Mouse (Mus musculus) neural tube, embryonic 14.5 days (tissue): ENCODE data around the gene Slc18a2. TPM values are rescaled to one million over a fixed set of nuclear protein-coding genes. Genes with fewer than 3 reads are reported as not detected.

Source experiments
- ATAC-seq: fragments of 200-750 bp; cut with Nextera tagmentation; 2 replicates; pipeline ENCODE4 v1.8.0; 2017; ENCODE audit warnings: low read depth, mild to moderate bottlenecking, moderate TSS enrichment, moderate library complexity
- H3K27ac ChIP-seq: fragments of 300-500 bp; sonication (generic); 2 replicates; pipeline ENCODE4 v1.5.1; 2014; ENCODE audit warnings: low read depth, mild to moderate bottlenecking, control low read depth, low read length, moderate library complexity, mixed read lengths
- H3K27me3 ChIP-seq: fragments of 300-500 bp; sonication (generic); 2 replicates; pipeline ENCODE4 v1.6.1; 2014; ENCODE audit warnings: low read length; ENCODE audit not compliant: control insufficient read depth, insufficient read depth
- H3K36me3 ChIP-seq: fragments of 300-500 bp; sonication (generic); 2 replicates; pipeline ENCODE4 v1.6.1; 2014; ENCODE audit warnings: low read length, mixed read lengths; ENCODE audit not compliant: control insufficient read depth, insufficient read depth
- H3K4me1 ChIP-seq: fragments of 300-500 bp; sonication (generic); 2 replicates; pipeline ENCODE4 v1.6.1; 2014; ENCODE audit warnings: low read length; ENCODE audit not compliant: control insufficient read depth, insufficient read depth
- H3K4me2 ChIP-seq: fragments of 300-500 bp; sonication (generic); 2 replicates; pipeline ENCODE4 v1.6.1; 2014; ENCODE audit warnings: mild to moderate bottlenecking, low read depth, low read length, control low read depth
- H3K4me3 ChIP-seq: fragments of 300-500 bp; sonication (generic); 2 replicates; pipeline ENCODE4 v1.5.1; 2014; ENCODE audit warnings: low read depth, low read length, control low read depth, mixed read lengths
- H3K9ac ChIP-seq: fragments of 300-500 bp; sonication (generic); replicated peaks from 2 replicates; pipeline ENCODE4 v1.6.1; 2014; ENCODE audit warnings: low read depth, mild to moderate bottlenecking, control low read depth, low read length, mixed read lengths
- H3K9me3 ChIP-seq: fragments of 300-500 bp; sonication (generic); 2 replicates; pipeline ENCODE4 v1.6.1; 2016; ENCODE audit warnings: low read length; ENCODE audit not compliant: control insufficient read depth
- WGBS: fragments of 180-500 bp; shearing (Covaris S2); extraction: QIAGEN DNeasy Blood & Tissue Kit; methylation state at CpG from one replicate; pipeline ENCODE4 v1.1.7; 2014; 5-methylcytosine and 5-hydroxymethylcytosine counted together
- polyA plus RNA-seq: library from polyadenylated mRNA; unstranded; fragments of >200 nt; fragmentation: Nextera tagmentation; extraction: Ambion mirVana; gene quantifications from 2 replicates; pipeline ENCODE4 v1.2.1, GENCODE M21; 2014

Slc18a2 gene
- polyA plus RNA-seq, 1 experiment from 2014 or later, result 10.4 TPM

DNA sequence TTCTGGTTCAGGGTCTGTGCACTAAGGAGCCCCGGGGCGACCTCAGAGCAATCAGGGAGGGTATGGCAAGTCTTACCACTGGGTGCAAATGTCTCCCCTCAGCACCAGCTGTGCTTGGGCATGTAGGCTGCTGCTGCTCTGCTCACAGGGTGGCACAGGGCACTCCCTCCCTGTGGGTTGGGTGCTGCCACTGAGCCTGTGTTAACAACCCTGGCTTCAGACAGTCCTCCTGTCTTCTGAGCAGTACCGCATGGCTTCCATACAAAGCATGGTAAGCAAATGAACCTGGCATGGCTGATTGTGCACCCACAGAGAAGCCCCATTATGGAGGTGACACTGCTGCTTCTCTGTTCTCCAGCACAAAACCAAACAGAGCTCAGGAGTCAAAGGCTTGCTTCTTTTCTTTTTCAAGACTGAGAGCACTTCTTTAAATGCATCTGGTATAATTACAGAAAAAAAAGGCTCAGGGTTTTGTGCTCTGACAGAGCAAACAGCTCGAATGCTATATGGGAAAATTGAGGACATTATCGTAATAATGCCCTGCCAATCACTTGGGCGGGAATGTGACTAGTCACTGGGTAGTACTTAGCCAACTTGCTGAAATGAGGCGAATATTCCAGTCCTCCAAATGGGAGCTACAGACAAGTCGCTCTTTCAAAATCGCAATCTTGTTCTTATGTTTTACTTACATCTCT, 4.3 kb downstream of the Slc18a2 start:
- no peaks in the 10 kb centered on the region for H3K36me3 ChIP-seq
- ATAC-seq, result no peak

DNA sequence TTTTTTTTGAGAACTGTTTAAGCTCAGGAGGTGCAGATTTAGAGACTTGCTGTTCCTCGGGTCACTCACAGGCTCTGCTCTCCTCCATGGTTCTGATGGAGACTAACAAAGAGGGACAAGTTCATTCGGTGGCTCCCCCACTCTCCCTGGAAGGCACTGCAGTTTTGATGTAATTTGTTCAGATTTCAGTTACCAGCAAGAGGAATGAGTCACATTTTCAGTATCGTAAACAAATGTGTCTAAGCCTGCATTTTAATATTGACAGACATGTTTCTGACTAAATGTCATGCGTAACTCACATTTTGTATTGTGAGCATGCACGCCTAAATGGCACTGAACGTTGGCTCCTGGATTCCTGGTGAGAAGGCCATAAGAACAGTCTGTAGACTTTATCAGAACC, 5.2 kb downstream of the Slc18a2 start:
- 57% methylated on average over 6 of the region's 6 CpGs for WGBS
- Histone ChIP-seq H3K27ac (no peak overlapping the region), H3K36me3 (no peaks in the 10 kb centered on the region), H3K9ac (no peak overlapping the region), H3K27me3 (0 out of 2 replicates have a peak, but pooled peaks cover 2% of the 10 kb centered on the region), H3K9me3 (no peaks in the 10 kb centered on the region), H3K4me1 (no peaks in the 10 kb centered on the region; the same call in 1 of the 2 replicates), H3K4me2 (no peak overlapping the region), H3K4me3 (no peak overlapping the region)
- ATAC-seq, result no peak

More for the DNA sequence above, 4.3 kb downstream of the Slc18a2 start:
- no peak overlapping the region for H3K27ac ChIP-seq
- H3K9ac ChIP-seq, result no peak overlapping the region
- no peak overlapping the region for H3K4me2 ChIP-seq
- 0 out of 2 replicates have a peak, but pooled peaks cover 2% of the 10 kb centered on the region for H3K27me3 ChIP-seq
- no peaks in the 10 kb centered on the region for H3K9me3 ChIP-seq
- WGBS, result 71% methylated on average over 9 of the region's 9 CpGs
- H3K4me3 ChIP-seq, result no peak overlapping the region
- H3K4me1 ChIP-seq, result peaks cover 5% of the 10 kb centered on the region; the same call in 1 of the 2 replicates

DNA sequence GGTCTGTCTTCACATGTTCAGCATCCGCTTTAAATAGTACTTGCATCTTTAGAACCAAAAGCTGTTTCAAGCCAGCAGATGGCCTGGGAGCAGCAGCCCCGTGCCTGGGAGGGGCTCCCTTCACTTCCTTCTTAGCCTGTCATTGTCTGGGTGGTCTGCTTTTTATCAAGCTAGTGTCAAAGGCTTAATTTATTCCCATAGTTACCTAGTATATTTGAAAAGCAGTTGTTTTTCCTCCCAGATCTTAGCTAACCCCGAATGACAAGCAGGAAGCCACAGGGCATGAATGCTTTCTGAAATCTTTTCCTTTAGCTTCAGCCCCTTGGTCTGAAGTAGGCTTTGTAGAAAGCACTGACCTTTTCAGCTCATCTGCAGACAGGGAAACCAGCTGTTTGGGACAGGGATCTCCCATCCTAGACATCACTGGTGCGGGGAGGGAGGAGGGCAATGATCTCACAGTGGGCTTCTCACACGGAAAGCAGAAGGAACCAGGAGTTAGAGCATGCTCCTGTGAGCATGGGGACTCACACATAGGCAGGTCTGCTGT, 6.8 kb downstream of the Slc18a2 start:
- H3K27ac ChIP-seq, result no peak overlapping the region
- no peaks in the 10 kb centered on the region for H3K27me3 ChIP-seq
- H3K9me3 ChIP-seq, result no peaks in the 10 kb centered on the region
- H3K4me3 ChIP-seq, result no peak overlapping the region
- ATAC-seq, result no peak
- H3K4me2 ChIP-seq, result no peak overlapping the region
- 14% methylated on average over 5 of the region's 5 CpGs for whole genome bisulfite sequencing
- no peaks in the 10 kb centered on the region for H3K36me3 ChIP-seq
- no peaks in the 10 kb centered on the region for H3K4me1 ChIP-seq
- H3K9ac ChIP-seq, result no peak overlapping the region

DNA sequence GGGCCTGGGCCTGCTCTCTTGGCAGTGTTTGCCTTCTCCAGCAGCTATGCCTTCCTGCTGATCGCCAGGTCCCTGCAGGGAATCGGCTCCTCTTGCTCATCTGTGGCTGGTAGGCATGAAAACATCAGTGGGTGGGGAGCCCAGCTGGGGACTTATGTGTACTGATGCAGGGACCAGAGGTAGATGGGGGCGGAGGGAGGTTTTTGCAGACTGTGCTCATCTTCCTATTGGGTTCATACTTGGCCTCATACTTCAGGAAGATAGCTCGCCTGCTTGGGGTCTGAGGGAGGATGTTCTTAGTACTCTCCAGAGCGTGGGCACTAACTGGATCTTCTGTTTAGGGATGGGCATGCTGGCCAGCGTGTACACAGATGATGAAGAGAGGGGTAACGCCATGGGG, 12.5 kb downstream of the Slc18a2 start:
- Histone ChIP-seq H3K36me3 (no peaks in the 10 kb centered on the region), H3K4me1 (no peaks in the 10 kb centered on the region), H3K4me3 (no peak overlapping the region), H3K9me3 (no peaks in the 10 kb centered on the region), H3K4me2 (no peak overlapping the region), H3K27ac (no peak overlapping the region), H3K27me3 (no peaks in the 10 kb centered on the region), H3K9ac (no peak overlapping the region)
- no peak for ATAC-seq
- WGBS, result 87% methylated on average over 7 of the region's 7 CpGs

DNA sequence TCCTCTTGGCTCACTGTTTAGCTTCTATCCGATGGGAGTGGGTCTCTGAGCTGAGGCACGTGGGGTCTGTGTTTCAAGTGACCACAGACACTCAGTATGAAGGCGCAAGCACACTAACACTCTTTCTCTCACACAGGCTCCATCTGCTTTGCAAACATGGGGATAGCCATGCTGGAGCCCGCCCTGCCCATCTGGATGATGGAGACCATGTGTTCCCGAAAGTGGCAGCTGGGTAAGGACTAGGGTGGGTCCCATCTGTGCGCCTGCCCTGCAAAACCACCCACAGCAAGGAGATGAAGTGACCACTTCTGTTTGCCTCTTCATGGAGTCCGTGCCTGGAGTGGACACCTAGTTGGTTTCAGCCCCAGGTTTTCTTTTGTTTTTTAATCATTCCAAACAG, 15.7 kb downstream of the Slc18a2 start:
- Histone ChIP-seq H3K4me3 (no peak overlapping the region), H3K36me3 (no peaks in the 10 kb centered on the region), H3K27ac (no peak overlapping the region), H3K9me3 (no peaks in the 10 kb centered on the region), H3K4me2 (no peak overlapping the region), H3K4me1 (no peaks in the 10 kb centered on the region), H3K9ac (no peak overlapping the region), H3K27me3 (no peaks in the 10 kb centered on the region)
- WGBS, result 73% methylated on average over 7 of the region's 7 CpGs
- no peak for ATAC-seq

DNA sequence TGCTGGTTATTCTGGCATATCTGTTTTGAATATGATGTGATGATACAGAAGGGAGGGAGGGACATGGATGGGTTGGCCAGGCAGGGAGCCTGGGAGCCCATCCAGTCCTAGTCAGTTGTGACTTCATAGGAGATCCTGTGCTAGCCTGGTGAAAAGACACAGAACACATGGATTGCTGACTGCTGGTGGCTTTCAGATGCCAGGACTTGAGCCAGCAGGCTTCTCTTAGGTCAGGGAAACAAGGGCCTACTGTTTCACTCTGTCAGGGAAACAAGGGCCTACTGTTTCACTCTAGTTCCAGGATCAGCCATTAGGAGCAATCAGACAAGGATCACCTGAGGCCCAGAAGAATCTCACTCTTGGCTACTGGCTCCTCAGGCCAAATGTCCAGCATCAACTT, 20.1 kb downstream of the Slc18a2 start:
- H3K4me1 ChIP-seq, result no peaks in the 10 kb centered on the region
- H3K27me3 ChIP-seq, result no peaks in the 10 kb centered on the region
- no peak overlapping the region for H3K4me2 ChIP-seq
- H3K9ac ChIP-seq, result no peak overlapping the region
- no peak overlapping the region for H3K27ac ChIP-seq
- ATAC-seq, result no peak; the same call in 1 of the 2 replicates
- H3K36me3 ChIP-seq, result no peaks in the 10 kb centered on the region
- no peaks in the 10 kb centered on the region for H3K9me3 ChIP-seq
- no peak overlapping the region for H3K4me3 ChIP-seq

DNA sequence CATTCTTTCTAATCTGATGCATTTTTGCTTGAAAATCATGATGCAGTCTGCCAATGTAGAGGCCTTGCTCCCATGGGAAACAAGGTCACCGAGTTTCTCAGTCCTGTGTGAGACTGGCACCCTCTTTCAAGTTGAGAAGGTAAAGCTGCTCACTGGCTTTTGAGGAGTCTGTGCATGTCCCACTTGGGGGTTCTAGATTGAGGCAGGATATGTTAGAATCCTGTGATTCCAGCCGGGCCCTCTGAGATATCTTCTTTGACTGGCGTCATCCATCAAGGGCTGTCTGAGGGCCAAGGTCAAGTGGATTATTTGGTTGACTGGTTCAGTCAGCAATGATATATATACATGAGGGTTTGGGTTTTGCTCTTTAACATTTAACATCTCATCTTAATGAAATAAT, 21.3 kb downstream of the Slc18a2 start:
- H3K4me2 ChIP-seq, result no peak overlapping the region
- H3K27ac ChIP-seq, result no peak overlapping the region
- no peak for ATAC-seq
- no peaks in the 10 kb centered on the region for H3K4me1 ChIP-seq
- H3K27me3 ChIP-seq, result no peaks in the 10 kb centered on the region
- WGBS, result 86% methylated on average over 3 of the region's 3 CpGs
- no peak overlapping the region for H3K9ac ChIP-seq
- H3K9me3 ChIP-seq, result no peaks in the 10 kb centered on the region
- H3K4me3 ChIP-seq, result no peak overlapping the region
- no peaks in the 10 kb centered on the region for H3K36me3 ChIP-seq

DNA sequence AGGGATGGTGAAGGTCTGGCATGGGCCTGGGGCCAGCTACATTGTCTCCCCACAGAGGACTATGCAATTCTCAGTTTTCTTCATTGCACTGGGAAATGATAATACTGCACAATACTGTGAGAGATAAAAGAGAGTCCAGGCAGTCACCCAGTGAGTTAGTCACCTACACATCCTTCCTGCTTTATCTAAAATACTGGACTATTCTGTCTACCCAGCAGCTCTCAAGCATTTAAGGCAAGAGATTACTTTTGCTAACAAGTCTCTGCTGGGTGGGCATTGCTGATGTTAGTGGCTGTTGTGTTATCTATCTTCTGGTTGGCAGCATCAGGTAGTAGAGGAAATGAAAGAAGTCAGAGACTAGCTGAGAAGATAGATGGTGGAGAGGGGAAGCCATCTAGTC, 28.3 kb downstream of the Slc18a2 start:
- Histone ChIP-seq H3K4me2 (no peak overlapping the region), H3K36me3 (no peaks in the 10 kb centered on the region), H3K9ac (no peak overlapping the region), H3K4me1 (no peaks in the 10 kb centered on the region), H3K4me3 (no peak overlapping the region), H3K9me3 (no peaks in the 10 kb centered on the region), H3K27ac (no peak overlapping the region), H3K27me3 (no peaks in the 10 kb centered on the region)
- no peak for ATAC-seq

DNA sequence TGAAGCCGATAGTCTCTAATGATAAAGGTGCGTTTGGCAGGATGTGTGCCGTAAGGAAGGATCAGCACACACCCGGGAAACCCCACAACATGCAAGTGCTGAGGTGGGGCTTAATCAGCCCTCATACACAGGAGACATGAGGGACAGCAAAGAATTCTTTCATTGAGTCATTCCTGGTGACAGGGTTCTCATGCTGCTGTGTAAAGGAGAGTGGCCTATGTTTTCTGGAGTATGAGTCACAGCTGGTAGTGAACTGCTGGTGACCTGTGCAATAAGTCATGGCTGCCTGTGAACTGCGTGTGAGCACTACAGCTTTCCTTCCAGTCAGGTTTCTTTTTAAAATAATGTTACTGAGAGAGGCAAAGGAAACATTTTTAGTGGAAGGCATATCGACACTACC, 29.1 kb downstream of the Slc18a2 start:
- no peak overlapping the region for H3K27ac ChIP-seq
- H3K9ac ChIP-seq, result no peak overlapping the region
- no peak for ATAC-seq
- no peak overlapping the region for H3K4me2 ChIP-seq
- no peaks in the 10 kb centered on the region for H3K4me1 ChIP-seq
- WGBS, result 78% methylated on average over 6 of the region's 6 CpGs
- no peaks in the 10 kb centered on the region for H3K27me3 ChIP-seq
- no peak overlapping the region for H3K4me3 ChIP-seq
- no peaks in the 10 kb centered on the region for H3K9me3 ChIP-seq
- H3K36me3 ChIP-seq, result no peaks in the 10 kb centered on the region
